Mouse (Mus musculus): ENCODE results near the gene Cdk20. TPM values are rescaled to one million over a fixed set of nuclear protein-coding genes. Genes with fewer than 3 reads are reported as not detected.

Gene Cdk20
- polyA plus RNA-seq, 1 experiment from 2014 or later, result 11.5 TPM

Other genes with a start within 250 kb of the Cdk20 start
- gene Cdc14b, start 157.0 kb upstream of the Cdk20 start, polyA plus RNA-seq (2015; fragmentation: Nextera tagmentation; extraction: Ambion mirVana), result 22.5 and 27.1 TPM in 2 replicates
- 35.4 and 37.3 TPM in 2 replicates for gene Aaed1, start 119.6 kb upstream of the Cdk20 start, polyA plus RNA-seq (2015; fragmentation: Nextera tagmentation; extraction: Ambion mirVana)
- 235 and 256 TPM in 2 replicates for gene Ctsl, start 61.4 kb upstream of the Cdk20 start, polyA plus RNA-seq (2015; fragmentation: Nextera tagmentation; extraction: Ambion mirVana)
- gene Fam240b, start 65.5 kb downstream of the Cdk20 start, polyA plus RNA-seq (2015; fragmentation: Nextera tagmentation; extraction: Ambion mirVana), result not detected in 2 replicates

Data from intestine, embryonic 16.5 days (tissue).